Mouse (Mus musculus): ENCODE measurements around the gene Snrnp40. TPM values are rescaled to one million over a fixed set of nuclear protein-coding genes. Genes with fewer than 3 reads are reported as not detected.

Snrnp40 gene
- total RNA-seq, 2 experiments from 2014 or later, result 22.9 to 25.5 TPM

GRCm38 (mm10) chr4:130376675-130377074, 16.7 kb downstream of the Snrnp40 start:
- intact Hi-C loops (cut with DNase I), result no loop called here
- DNase-seq (ENCODE audit: low spot score in 2 of 2), result no peak

- no peak for DNase-seq (ENCODE audit: low spot score in 2 of 2)
- intact Hi-C loops (cut with DNase I), result no loop called here
Observed at GRCm38 (mm10) chr4:130377500-130377899, 17.6 kb downstream of the Snrnp40 start.

- DNase-seq (ENCODE audit: low spot score in 2 of 2), result no peak
- intact Hi-C loops (cut with DNase I), result no loop called here
Observed at GRCm38 (mm10) chr4:130379181-130379580, 19.2 kb downstream of the Snrnp40 start.

GRCm38 (mm10) chr4:130380418-130380817, 20.5 kb downstream of the Snrnp40 start:
- no peak for DNase-seq (ENCODE audit: low spot score in 2 of 2)
- intact Hi-C loops (cut with DNase I), result no loop called here

GRCm38 (mm10) chr4:130387256-130387655, 27.3 kb downstream of the Snrnp40 start:
- intact Hi-C loops (cut with DNase I), result no loop called here
- no peak for DNase-seq (ENCODE audit: low spot score in 2 of 2)

GRCm38 (mm10) chr4:130389496-130389895, 29.6 kb downstream of the Snrnp40 start:
- peak in 1 of 2 experiments; percentile 15 for DNase-seq (ENCODE audit: low spot score in 2 of 2)
- intact Hi-C loops (cut with DNase I), result no loop called here

GRCm38 (mm10) chr4:130389927-130390326, 30.0 kb downstream of the Snrnp40 start:
- no peak for DNase-seq (ENCODE audit: low spot score in 2 of 2)
- intact Hi-C loops (cut with DNase I), result no loop called here

GRCm38 (mm10) chr4:130391265-130391664, 31.3 kb downstream of the Snrnp40 start:
- no peak for DNase-seq (ENCODE audit: low spot score in 2 of 2)
- intact Hi-C loops (cut with DNase I), result no loop called here

Other genes starting within 250 kb of the Snrnp40 start
- 1 to 10 TPM; 2.0 to 2.4 TPM for gene Hcrtr1, start 220.8 kb upstream of the Snrnp40 start, total RNA-seq (2021)
- gene Tinagl1, start 185.0 kb upstream of the Snrnp40 start, total RNA-seq (2021), result 10 to 100 TPM in 1 of 2 experiments, 1 to 10 TPM in 1; 8.0 to 13.4 TPM
- gene Gm853, start 137.7 kb upstream of the Snrnp40 start, total RNA-seq (2021), result not detected
- 1 to 10 TPM; 5.7 to 7.1 TPM for gene Serinc2, start 80.9 kb upstream of the Snrnp40 start, total RNA-seq (2021)
- gene Fabp3, start 51.5 kb upstream of the Snrnp40 start, total RNA-seq (2021), result 100 to 1,000 TPM; 141 to 166 TPM
- gene Gm10570, start 51.5 kb upstream of the Snrnp40 start, total RNA-seq (2021), result 1 to 10 TPM; 1.4 to 1.8 TPM
- 10 to 100 TPM; 62.3 to 67.8 TPM for gene Zcchc17, start 189 bp upstream of the Snrnp40 start, total RNA-seq (2021)
- gene Nkain1, start 214.0 kb downstream of the Snrnp40 start, total RNA-seq (2021), result 10 to 100 TPM; 30.4 to 43.3 TPM